Mouse (Mus musculus) right cerebral cortex, postnatal 36 days (tissue): ENCODE data around the gene Sycn.

Experiments used
- DNase-seq, 2 experiments: peaks; one replicate each; pipeline ENCODE4 v3.0.0; 2022; ENCODE audit warnings: low spot score in 2 of 2, mixed read lengths in 1 of 2

Gene Sycn

GRCm38 (mm10) chr7:28558486-28558885 is 17.8 kb downstream of the Sycn start:
- DNase-seq: no peak

GRCm38 (mm10) chr7:28560856-28561255 is 20.2 kb downstream of the Sycn start:
- no peak for DNase-seq

GRCm38 (mm10) chr7:28561967-28562366 is 21.3 kb downstream of the Sycn start:
- DNase-seq: no peak

- no peak for DNase-seq
Observed at GRCm38 (mm10) chr7:28562371-28562770, 21.7 kb downstream of the Sycn start.

GRCm38 (mm10) chr7:28562951-28563350 is 22.3 kb downstream of the Sycn start:
- no peak for DNase-seq

GRCm38 (mm10) chr7:28565407-28565806 is 24.7 kb downstream of the Sycn start:
- DNase-seq: no peak

GRCm38 (mm10) chr7:28567539-28567938 is 26.9 kb downstream of the Sycn start:
- DNase-seq: no peak

- DNase-seq: peak; percentile 23 to 26
Observed at GRCm38 (mm10) chr7:28568253-28568652, 27.6 kb downstream of the Sycn start.

GRCm38 (mm10) chr7:28570291-28570981 is 29.8 kb downstream of the Sycn start:
- DNase-seq: peak in 1 of 2 experiments; percentile 43

- DNase-seq: no peak
Observed at GRCm38 (mm10) chr7:28570982-28571682, 30.4 kb downstream of the Sycn start.

- DNase-seq: no peak
Observed at GRCm38 (mm10) chr7:28572689-28573088, 32.0 kb downstream of the Sycn start.

GRCm38 (mm10) chr7:28573236-28573635 is 32.6 kb downstream of the Sycn start:
- no peak for DNase-seq

GRCm38 (mm10) chr7:28575597-28575996 is 34.9 kb downstream of the Sycn start:
- no peak for DNase-seq

GRCm38 (mm10) chr7:28576271-28576914 is 35.7 kb downstream of the Sycn start:
- DNase-seq: no peak

- no peak for DNase-seq
Observed at GRCm38 (mm10) chr7:28577826-28578542, 37.3 kb downstream of the Sycn start.

- no peak for DNase-seq
Observed at GRCm38 (mm10) chr7:28578543-28579053, 37.9 kb downstream of the Sycn start.

- DNase-seq: no peak
Observed at GRCm38 (mm10) chr7:28579826-28580225, 39.1 kb downstream of the Sycn start.

- DNase-seq: no peak
Observed at GRCm38 (mm10) chr7:28581721-28582120, 41.0 kb downstream of the Sycn start.

GRCm38 (mm10) chr7:28582841-28583240 is 42.2 kb downstream of the Sycn start:
- no peak for DNase-seq

- peak in 1 of 2 experiments; percentile 26 for DNase-seq
Observed at GRCm38 (mm10) chr7:28583570-28584344, 43.1 kb downstream of the Sycn start.

GRCm38 (mm10) chr7:28584468-28584867 is 43.8 kb downstream of the Sycn start:
- no peak for DNase-seq
